Mouse (Mus musculus): ENCODE measurements around the gene Bcr. TPM values are rescaled to one million over a fixed set of nuclear protein-coding genes. Genes with fewer than 3 reads are reported as not detected.

The Bcr gene
- 11.4 and 14.0 TPM in 2 replicates for polyA plus RNA-seq (2016; fragmentation: Nextera tagmentation; extraction: Ambion mirVana)

- Histone ChIP-seq H3K4me1 (peaks cover 77% of the 10 kb centered on the region), H3K27ac (peak within 1 kb of the TSS; percentile 92), H3K4me2 (replicated peaks) (peak within 1 kb of the TSS; percentile 92), H3K36me3 (0 out of 2 replicates have a peak, but pooled peaks cover under 1% of the 10 kb centered on the region), H3K27me3 (no peaks in the 10 kb centered on the region), H3K4me3 (peak within 1 kb of the TSS; percentile 89), H3K9ac (peak within 1 kb of the TSS; percentile 93), H3K9me3 (replicated peaks) (no peaks in the 10 kb centered on the region)
- ATAC-seq (ENCODE audit: low FRiP score): peak; percentile 84
- WGBS: under 1% methylated on average over 49 of the region's 73 CpGs
Observed at GRCm38 (mm10) chr10:75060217-75060842, at the start of gene Bcr. Gene Bcr (plus strand): TSS chr10:75060592.

- no peaks in the 10 kb centered on the region for H3K9me3 ChIP-seq (replicated peaks)
- peaks cover 3% of the 10 kb centered on the region; the same call in 1 of the 2 replicates for H3K36me3 ChIP-seq
- WGBS: 87% methylated on average over 15 of the region's 15 CpGs
- H3K27me3 ChIP-seq: no peaks in the 10 kb centered on the region
- no peak overlapping the region for H3K4me2 ChIP-seq (replicated peaks)
- H3K4me1 ChIP-seq: peaks cover 24% of the 10 kb centered on the region
- no peak overlapping the region for H3K4me3 ChIP-seq
- no peak overlapping the region for H3K9ac ChIP-seq
- no peak for ATAC-seq (ENCODE audit: low FRiP score)
- no peak overlapping the region for H3K27ac ChIP-seq
Observed at GRCm38 (mm10) chr10:75010704-75011103, 49.7 kb upstream of the Bcr start.

GRCm38 (mm10) chr10:75015465-75015864, 44.9 kb upstream of the Bcr start:
- Histone ChIP-seq H3K27me3 (no peaks in the 10 kb centered on the region), H3K9me3 (replicated peaks) (no peaks in the 10 kb centered on the region), H3K4me3 (no peak overlapping the region), H3K4me2 (replicated peaks) (no peak overlapping the region), H3K9ac (no peak overlapping the region), H3K36me3 (peaks cover 3% of the 10 kb centered on the region; the same call in 1 of the 2 replicates), H3K27ac (no peak overlapping the region), H3K4me1 (peaks cover 4% of the 10 kb centered on the region; the same call in 1 of the 2 replicates)
- ATAC-seq (ENCODE audit: low FRiP score): no peak
- 64% methylated on average over 14 of the region's 14 CpGs for WGBS

- ATAC-seq (ENCODE audit: low FRiP score): no peak
- WGBS: 79% methylated on average over 4 of the region's 4 CpGs
- no peak overlapping the region for H3K27ac ChIP-seq
Observed at GRCm38 (mm10) chr10:75016481-75016880, 43.9 kb upstream of the Bcr start.

GRCm38 (mm10) chr10:75020271-75020670, 40.1 kb upstream of the Bcr start:
- no peak overlapping the region for H3K27ac ChIP-seq
- WGBS: 76% methylated on average over 2 of the region's 2 CpGs
- no peak overlapping the region for H3K9ac ChIP-seq
- no peaks in the 10 kb centered on the region for H3K36me3 ChIP-seq
- ATAC-seq (ENCODE audit: low FRiP score): no peak
- no peak overlapping the region for H3K4me2 ChIP-seq (replicated peaks)
- H3K4me1 ChIP-seq: peaks cover 3% of the 10 kb centered on the region; the same call in 1 of the 2 replicates
- no peak overlapping the region for H3K4me3 ChIP-seq
- H3K9me3 ChIP-seq (replicated peaks): no peaks in the 10 kb centered on the region; the same call in 1 of the 2 replicates
- H3K27me3 ChIP-seq: peaks cover 4% of the 10 kb centered on the region; the same call in 1 of the 2 replicates

More at GRCm38 (mm10) chr10:75016481-75016880, 43.9 kb upstream of the Bcr start:
- peaks cover 4% of the 10 kb centered on the region; the same call in 1 of the 2 replicates for H3K4me1 ChIP-seq
- peaks cover 1% of the 10 kb centered on the region; the same call in 1 of the 2 replicates for H3K27me3 ChIP-seq
- peaks cover 3% of the 10 kb centered on the region; the same call in 1 of the 2 replicates for H3K36me3 ChIP-seq
- no peak overlapping the region for H3K4me2 ChIP-seq (replicated peaks)
- no peak overlapping the region for H3K4me3 ChIP-seq
- no peak overlapping the region for H3K9ac ChIP-seq
- no peaks in the 10 kb centered on the region for H3K9me3 ChIP-seq (replicated peaks)

GRCm38 (mm10) chr10:75021138-75021537, 39.3 kb upstream of the Bcr start:
- no peak overlapping the region for H3K9ac ChIP-seq
- no peak overlapping the region for H3K27ac ChIP-seq

GRCm38 (mm10) chr10:75026491-75026890, 33.9 kb upstream of the Bcr start:
- no peak for ATAC-seq (ENCODE audit: low FRiP score)
- Histone ChIP-seq H3K4me1 (no peaks in the 10 kb centered on the region), H3K4me2 (replicated peaks) (no peak overlapping the region), H3K4me3 (no peak overlapping the region), H3K9ac (no peak overlapping the region), H3K9me3 (replicated peaks) (no peaks in the 10 kb centered on the region; the same call in 1 of the 2 replicates), H3K27me3 (peaks cover 3% of the 10 kb centered on the region; the same call in 1 of the 2 replicates), H3K36me3 (no peaks in the 10 kb centered on the region), H3K27ac (no peak overlapping the region)
- 51% methylated on average over 8 of the region's 8 CpGs for WGBS

More at GRCm38 (mm10) chr10:75021138-75021537, 39.3 kb upstream of the Bcr start:
- H3K4me1 ChIP-seq: no peaks in the 10 kb centered on the region
- H3K36me3 ChIP-seq: no peaks in the 10 kb centered on the region
- no peaks in the 10 kb centered on the region; the same call in 1 of the 2 replicates for H3K9me3 ChIP-seq (replicated peaks)
- peak; percentile 63 for ATAC-seq (ENCODE audit: low FRiP score)
- 16% methylated on average over 6 of the region's 6 CpGs for WGBS
- H3K4me3 ChIP-seq: no peak overlapping the region
- H3K27me3 ChIP-seq: peaks cover 4% of the 10 kb centered on the region; the same call in 1 of the 2 replicates
- no peak overlapping the region for H3K4me2 ChIP-seq (replicated peaks)

GRCm38 (mm10) chr10:75028743-75029142, 31.6 kb upstream of the Bcr start:
- Histone ChIP-seq H3K4me3 (no peak overlapping the region), H3K4me2 (replicated peaks) (no peak overlapping the region), H3K9me3 (replicated peaks) (no peaks in the 10 kb centered on the region), H3K9ac (no peak overlapping the region), H3K36me3 (no peaks in the 10 kb centered on the region), H3K27me3 (no peaks in the 10 kb centered on the region), H3K27ac (no peak overlapping the region), H3K4me1 (peaks cover 16% of the 10 kb centered on the region)
- ATAC-seq (ENCODE audit: low FRiP score): no peak
- 94% methylated on average over 8 of the region's 8 CpGs for WGBS

GRCm38 (mm10) chr10:75029677-75030076, 30.7 kb upstream of the Bcr start:
- ATAC-seq (ENCODE audit: low FRiP score): no peak
- no peak overlapping the region for H3K27ac ChIP-seq
- 94% methylated on average over 3 of the region's 3 CpGs for WGBS

GRCm38 (mm10) chr10:75030234-75030633, 30.2 kb upstream of the Bcr start:
- no peaks in the 10 kb centered on the region for H3K27me3 ChIP-seq
- no peak overlapping the region for H3K4me2 ChIP-seq (replicated peaks)
- H3K9ac ChIP-seq: no peak overlapping the region
- H3K4me1 ChIP-seq: peaks cover 16% of the 10 kb centered on the region
- H3K36me3 ChIP-seq: no peaks in the 10 kb centered on the region
- H3K27ac ChIP-seq: no peak overlapping the region
- ATAC-seq (ENCODE audit: low FRiP score): no peak
- no peaks in the 10 kb centered on the region for H3K9me3 ChIP-seq (replicated peaks)
- no peak overlapping the region for H3K4me3 ChIP-seq
- 76% methylated on average over 3 of the region's 3 CpGs for WGBS

More at GRCm38 (mm10) chr10:75029677-75030076, 30.7 kb upstream of the Bcr start:
- no peaks in the 10 kb centered on the region for H3K27me3 ChIP-seq
- H3K9me3 ChIP-seq (replicated peaks): no peaks in the 10 kb centered on the region
- H3K4me3 ChIP-seq: no peak overlapping the region
- H3K36me3 ChIP-seq: no peaks in the 10 kb centered on the region
- no peak overlapping the region for H3K9ac ChIP-seq
- H3K4me1 ChIP-seq: peaks cover 16% of the 10 kb centered on the region
- H3K4me2 ChIP-seq (replicated peaks): no peak overlapping the region

- WGBS: 75% methylated on average over 5 of the region's 5 CpGs
- H3K4me1 ChIP-seq: peaks cover 26% of the 10 kb centered on the region
- no peak overlapping the region for H3K4me3 ChIP-seq
- no peak overlapping the region for H3K9ac ChIP-seq
- H3K36me3 ChIP-seq: no peaks in the 10 kb centered on the region
- ATAC-seq (ENCODE audit: low FRiP score): no peak
- H3K9me3 ChIP-seq (replicated peaks): no peaks in the 10 kb centered on the region
- no peak overlapping the region for H3K27ac ChIP-seq
- no peak overlapping the region for H3K4me2 ChIP-seq (replicated peaks)
- H3K27me3 ChIP-seq: no peaks in the 10 kb centered on the region
Observed at GRCm38 (mm10) chr10:75031345-75032114, 28.9 kb upstream of the Bcr start.

- H3K27me3 ChIP-seq: no peaks in the 10 kb centered on the region
- H3K36me3 ChIP-seq: no peaks in the 10 kb centered on the region
- peak within 1 kb of the TSS; percentile 34 for H3K4me2 ChIP-seq (replicated peaks)
- ATAC-seq (ENCODE audit: low FRiP score): peak; percentile 71
- H3K4me3 ChIP-seq: no peak within 1 kb of the TSS
- H3K9ac ChIP-seq: no peak within 1 kb of the TSS
- no peaks in the 10 kb centered on the region for H3K9me3 ChIP-seq (replicated peaks)
- H3K27ac ChIP-seq: peak within 1 kb of the TSS; percentile 62
- WGBS: 14% methylated on average over 10 of the region's 10 CpGs
- H3K4me1 ChIP-seq: peaks cover 32% of the 10 kb centered on the region
Observed at GRCm38 (mm10) chr10:75032395-75032794, 28.0 kb upstream of the Bcr start, which contains the start of gene Rsph14. Gene Rsph14 (minus strand): TSS chr10:75032586.
